Mouse (Mus musculus): ENCODE measurements at regions not wholly inside any gene's neighbourhood (a gene's known extent, or its start where the extent isn't known, plus 50 kb on each side); places are given as distances from the start of the nearest gene placed in this dataset.

DNA sequence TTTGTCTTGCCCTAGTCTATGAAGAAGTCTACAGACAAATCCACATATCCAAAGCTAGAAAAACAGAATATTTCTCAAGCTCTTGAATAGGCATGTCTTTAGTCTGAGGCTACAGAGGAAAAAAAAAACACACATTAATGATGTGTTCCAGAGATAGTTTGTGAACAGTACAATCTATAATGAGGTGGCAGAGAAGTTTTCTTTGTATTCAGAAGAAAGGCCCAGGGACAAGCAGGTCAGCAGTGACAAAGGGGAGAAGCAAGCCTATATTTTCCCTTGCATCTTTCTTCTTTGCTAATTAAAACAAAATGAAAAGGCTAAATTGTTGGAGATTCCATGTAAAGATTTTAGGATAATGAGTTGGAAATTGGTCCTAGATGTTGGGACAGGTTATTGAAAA is 414.7 kb downstream of the Tmem161b start:
- no peak for TF ChIP-seq CTCF (IDR thresholded peaks at IDR 0.05; ENCODE audit: low read depth)
- no peak for TF ChIP-seq EP300 (IDR thresholded peaks at IDR 0.05; ENCODE audit: low read depth)

All from liver, postnatal 0 days (tissue).